Mouse (Mus musculus) stomach, embryonic 14.5 days (tissue): ENCODE results near the gene Cracr2a. TPM values are rescaled to one million over a fixed set of nuclear protein-coding genes. Genes with fewer than 3 reads are reported as not detected.

Experiments used
- ATAC-seq: fragments of 200-750 bp; cut with Nextera tagmentation; 2 replicates; pipeline ENCODE4 v1.8.0; 2017; ENCODE audit warnings: low read depth, moderate TSS enrichment; ENCODE audit not compliant: insufficient number of reproducible peaks, insufficient read depth, low FRiP score
- H3K27ac ChIP-seq: fragments of 300-500 bp; sonication (generic); 2 replicates; pipeline ENCODE4 v1.5.1; 2014; ENCODE audit warnings: mild to moderate bottlenecking, low read length, moderate library complexity, mixed read lengths
- H3K27me3 ChIP-seq: fragments of 300-500 bp; sonication (generic); 2 replicates; pipeline ENCODE4 v1.6.1; 2014; ENCODE audit warnings: low read length, control low read depth, mixed read lengths; ENCODE audit not compliant: control insufficient read depth, insufficient read depth
- H3K36me3 ChIP-seq: fragments of 300-500 bp; sonication (generic); 2 replicates; pipeline ENCODE4 v1.6.1; 2014; ENCODE audit warnings: mild to moderate bottlenecking, control low read depth, low read length, moderate library complexity, mixed read lengths; ENCODE audit not compliant: control insufficient read depth, insufficient read depth
- H3K4me1 ChIP-seq: fragments of 300-500 bp; sonication (generic); 2 replicates; pipeline ENCODE4 v1.6.1; 2014; ENCODE audit warnings: low read length, control low read depth, mixed read lengths; ENCODE audit not compliant: control insufficient read depth, insufficient read depth
- H3K4me2 ChIP-seq: fragments of 300-500 bp; sonication (generic); replicated peaks from 2 replicates; pipeline ENCODE4 v1.6.1; 2014; ENCODE audit warnings: low read depth, low read length, control low read depth
- H3K4me3 ChIP-seq: fragments of 300-500 bp; sonication (generic); 2 replicates; pipeline ENCODE4 v1.5.1; 2014; ENCODE audit warnings: low read depth, low read length, control low read depth
- H3K9ac ChIP-seq: fragments of 300-500 bp; sonication (generic); replicated peaks from 2 replicates; pipeline ENCODE4 v1.6.1; 2014; ENCODE audit warnings: low read depth, mild to moderate bottlenecking, control low read depth, low read length, moderate library complexity, mixed read lengths
- H3K9me3 ChIP-seq: fragments of 300-500 bp; sonication (generic); 2 replicates; pipeline ENCODE4 v1.6.1; 2016; ENCODE audit warnings: low read depth, low read length, control low read depth; ENCODE audit not compliant: control insufficient read depth
- WGBS: fragments of 180-500 bp; shearing (Covaris S2); extraction: QIAGEN DNeasy Blood & Tissue Kit; methylation state at CpG from one replicate; pipeline ENCODE4 v1.1.7; 2014; 5-methylcytosine and 5-hydroxymethylcytosine counted together
- polyA plus RNA-seq: library from polyadenylated mRNA; unstranded; fragments of >200 nt; fragmentation: Nextera tagmentation; extraction: Ambion mirVana; gene quantifications from 2 replicates; pipeline ENCODE4 v1.2.1, GENCODE M21; 2014

The Cracr2a gene
- polyA plus RNA-seq, 1 experiment from 2014 or later, result 2.1 TPM

DNA sequence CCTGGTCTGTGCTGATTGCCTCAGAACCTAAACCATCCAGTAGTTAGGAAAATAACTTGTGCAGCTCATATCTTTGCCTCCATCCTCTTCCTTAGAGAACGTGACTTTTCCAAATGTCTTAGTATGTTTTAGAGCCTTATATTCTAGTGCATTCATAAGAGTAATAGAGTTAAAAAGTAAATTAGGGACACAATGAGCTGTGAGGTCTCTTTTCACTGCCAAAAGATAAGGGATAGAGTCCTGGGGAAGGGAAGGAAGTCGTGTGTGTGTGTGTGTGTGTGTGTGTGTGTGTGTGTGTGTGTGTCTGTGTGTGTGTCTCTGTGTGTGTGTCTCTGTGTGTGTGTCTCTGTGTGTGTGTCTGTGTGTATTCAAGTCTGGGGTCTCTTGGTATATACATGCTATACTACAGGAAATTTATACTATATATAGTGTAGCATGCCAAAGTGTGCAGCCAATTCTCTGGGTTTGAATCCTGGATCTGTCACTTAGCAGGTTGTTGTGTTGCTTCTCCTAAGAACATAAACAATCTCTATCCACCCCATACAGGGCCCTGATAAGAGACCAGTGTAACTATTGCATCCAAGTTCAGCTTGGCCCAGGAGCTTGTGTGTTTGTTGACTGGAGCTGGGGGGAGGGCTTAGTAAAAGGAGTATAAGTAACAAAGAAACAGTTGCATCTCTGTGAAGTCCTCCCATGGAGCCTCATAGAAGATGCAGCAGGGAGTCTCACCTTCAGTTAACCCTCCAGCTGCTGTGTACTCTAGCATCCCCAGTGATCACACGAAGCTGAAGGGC, 29.5 kb upstream of the Cracr2a start:
- ATAC-seq, result no peak
- H3K27ac ChIP-seq, result no peak overlapping the region

DNA sequence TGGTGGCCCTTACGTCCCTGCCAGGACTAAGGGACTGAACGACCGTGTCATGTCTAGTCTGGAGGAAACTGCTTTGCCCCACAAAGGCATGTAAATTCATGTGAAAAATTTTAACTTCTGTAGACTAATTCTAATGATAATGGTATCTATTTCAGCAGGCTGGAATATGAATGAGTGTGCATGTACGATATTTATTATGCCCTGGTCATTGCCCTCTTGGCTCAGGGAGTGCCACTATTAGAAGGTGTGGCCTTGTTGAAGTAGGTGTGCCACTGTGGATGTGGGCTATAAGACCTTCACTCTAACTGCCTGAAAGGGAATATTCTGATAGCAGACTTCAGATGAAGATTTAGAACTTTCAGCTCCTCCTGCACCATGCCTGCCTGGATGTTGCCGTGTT, 28.8 kb upstream of the Cracr2a start:
- Histone ChIP-seq H3K4me2 (no peak overlapping the region), H3K9me3 (no peaks in the 10 kb centered on the region), H3K9ac (no peak overlapping the region), H3K27me3 (no peaks in the 10 kb centered on the region), H3K27ac (no peak overlapping the region), H3K36me3 (no peaks in the 10 kb centered on the region), H3K4me3 (no peak overlapping the region), H3K4me1 (no peaks in the 10 kb centered on the region)
- 90% methylated on average over 5 of the region's 5 CpGs for WGBS
- ATAC-seq, result no peak

More for the DNA sequence above, 29.5 kb upstream of the Cracr2a start:
- H3K36me3 ChIP-seq, result no peaks in the 10 kb centered on the region
- H3K9ac ChIP-seq, result no peak overlapping the region
- no peaks in the 10 kb centered on the region for H3K9me3 ChIP-seq
- no peak overlapping the region for H3K4me2 ChIP-seq
- H3K4me1 ChIP-seq, result no peaks in the 10 kb centered on the region
- 55% methylated on average over 3 of the region's 3 CpGs for WGBS
- no peak overlapping the region for H3K4me3 ChIP-seq
- H3K27me3 ChIP-seq, result no peaks in the 10 kb centered on the region

DNA sequence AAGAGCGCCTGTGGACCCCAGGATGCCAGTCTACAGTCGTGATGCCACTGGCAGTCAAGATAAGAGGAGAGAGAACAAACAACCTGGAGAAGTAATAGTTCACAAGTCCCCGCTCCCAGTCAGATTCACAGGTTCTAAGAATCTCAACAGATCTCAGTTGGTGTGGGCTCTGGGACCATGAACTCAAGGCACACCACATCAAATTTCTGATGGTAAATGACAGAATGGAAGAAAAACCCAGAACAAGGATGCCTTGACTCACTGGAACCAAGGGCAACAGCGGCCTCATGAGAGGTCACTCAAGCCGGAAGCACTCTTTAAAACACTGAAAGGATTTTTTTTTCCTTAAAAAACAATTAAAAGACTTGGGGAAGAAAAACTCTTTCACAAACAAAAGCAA, 27.4 kb upstream of the Cracr2a start:
- H3K27me3 ChIP-seq, result no peaks in the 10 kb centered on the region
- no peak overlapping the region for H3K9ac ChIP-seq
- H3K4me2 ChIP-seq, result no peak overlapping the region
- no peak for ATAC-seq
- H3K4me3 ChIP-seq, result no peak overlapping the region
- H3K9me3 ChIP-seq, result no peaks in the 10 kb centered on the region
- H3K36me3 ChIP-seq, result no peaks in the 10 kb centered on the region
- H3K4me1 ChIP-seq, result no peaks in the 10 kb centered on the region
- no peak overlapping the region for H3K27ac ChIP-seq
- WGBS, result 81% methylated on average over 5 of the region's 5 CpGs

DNA sequence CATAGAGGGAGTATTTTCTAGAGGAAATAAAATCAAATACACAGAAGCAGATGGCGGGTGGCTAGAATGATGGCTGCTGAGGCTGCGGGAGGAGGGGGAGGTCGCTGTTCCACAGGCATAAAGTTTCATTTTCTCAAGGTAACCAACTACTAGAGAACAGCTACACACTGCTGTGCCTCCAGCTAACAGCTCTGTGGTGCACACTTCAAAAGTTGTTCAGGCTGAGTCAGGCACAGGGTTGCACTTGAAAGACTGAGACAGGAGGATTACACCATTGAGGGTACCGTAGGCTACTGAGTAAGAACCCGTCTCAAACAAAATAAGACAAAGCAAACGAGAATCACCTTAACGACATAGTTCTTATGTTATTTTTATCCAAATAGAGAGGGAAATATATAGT, 24.1 kb upstream of the Cracr2a start:
- no peak overlapping the region for H3K9ac ChIP-seq
- WGBS, result 74% methylated on average over 7 of the region's 7 CpGs
- ATAC-seq, result no peak
- H3K4me1 ChIP-seq, result no peaks in the 10 kb centered on the region
- H3K9me3 ChIP-seq, result no peaks in the 10 kb centered on the region
- no peak overlapping the region for H3K27ac ChIP-seq
- H3K27me3 ChIP-seq, result no peaks in the 10 kb centered on the region
- no peak overlapping the region for H3K4me3 ChIP-seq
- H3K4me2 ChIP-seq, result no peak overlapping the region
- no peaks in the 10 kb centered on the region for H3K36me3 ChIP-seq

DNA sequence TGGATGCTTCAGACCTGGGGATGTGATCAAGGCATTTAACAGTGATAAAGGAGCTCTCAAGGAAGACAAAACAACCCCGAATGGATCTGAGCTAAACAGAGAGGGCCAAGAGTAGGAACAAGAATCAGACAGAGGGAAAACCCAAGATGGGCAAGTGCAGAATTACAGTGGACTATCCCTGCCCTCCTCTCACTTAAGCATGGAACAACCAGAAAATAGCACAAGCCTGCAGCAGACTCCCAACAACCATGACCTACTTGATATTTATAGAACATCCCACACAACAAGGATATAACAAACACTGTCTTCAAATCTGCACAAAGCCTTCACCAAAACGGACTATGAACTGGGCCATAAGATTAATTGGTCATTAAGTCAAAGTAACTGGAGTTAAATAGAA, 23.0 kb upstream of the Cracr2a start:
- no peak for ATAC-seq
- 71% methylated on average over 2 of the region's 2 CpGs for WGBS
- H3K9me3 ChIP-seq, result no peaks in the 10 kb centered on the region

DNA sequence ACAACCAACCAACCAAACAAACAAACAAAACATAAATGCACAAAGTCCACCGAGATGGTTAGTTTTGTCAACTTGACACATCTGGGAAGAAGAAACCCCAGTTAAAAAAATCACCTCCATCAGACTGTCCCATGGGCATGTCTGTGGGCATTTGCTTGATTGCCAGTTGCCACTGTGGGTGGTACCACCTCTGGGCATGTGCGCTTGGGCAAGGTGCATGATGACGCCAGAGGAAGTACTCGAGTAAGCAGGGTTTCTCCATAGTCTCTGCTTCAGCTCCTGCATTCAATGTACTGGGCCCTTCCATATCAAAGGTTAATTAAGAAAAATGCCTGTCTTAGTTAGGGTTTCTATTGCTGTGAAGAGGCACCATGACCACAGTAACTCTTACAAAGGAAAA, 21.9 kb upstream of the Cracr2a start:
- Histone ChIP-seq H3K4me1 (no peaks in the 10 kb centered on the region), H3K36me3 (no peaks in the 10 kb centered on the region), H3K4me2 (no peak overlapping the region), H3K27ac (no peak overlapping the region), H3K9ac (no peak overlapping the region), H3K4me3 (no peak overlapping the region), H3K9me3 (no peaks in the 10 kb centered on the region), H3K27me3 (no peaks in the 10 kb centered on the region)
- ATAC-seq, result no peak
- 91% methylated on average over 4 of the region's 4 CpGs for WGBS

More for the DNA sequence above, 23.0 kb upstream of the Cracr2a start:
- Histone ChIP-seq H3K4me3 (no peak overlapping the region), H3K4me2 (no peak overlapping the region), H3K36me3 (no peaks in the 10 kb centered on the region), H3K27ac (no peak overlapping the region), H3K27me3 (no peaks in the 10 kb centered on the region), H3K9ac (no peak overlapping the region), H3K4me1 (no peaks in the 10 kb centered on the region)

DNA sequence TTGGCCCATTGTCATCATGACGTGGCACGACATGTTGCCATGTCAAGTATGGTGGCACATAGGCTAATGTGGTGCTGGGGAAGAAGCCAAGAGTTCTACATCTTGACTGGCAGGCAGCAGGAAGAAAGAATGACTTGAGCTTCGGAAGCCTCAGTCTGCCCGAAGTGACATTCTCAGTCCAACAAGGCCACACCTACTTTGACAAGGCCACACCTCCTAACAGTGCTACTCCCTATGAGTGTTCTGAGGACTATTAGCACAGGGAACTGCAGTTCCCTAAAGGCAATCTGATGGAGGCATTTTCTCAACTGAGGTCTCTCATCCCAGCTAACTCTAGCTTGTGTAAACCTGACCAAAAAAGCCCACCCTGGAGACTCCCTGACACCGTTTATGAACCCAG, 21.5 kb upstream of the Cracr2a start:
- no peak overlapping the region for H3K9ac ChIP-seq
- 59% methylated on average over 5 of the region's 5 CpGs for WGBS
- H3K27me3 ChIP-seq, result no peaks in the 10 kb centered on the region
- H3K4me2 ChIP-seq, result no peak overlapping the region
- no peak for ATAC-seq
- H3K9me3 ChIP-seq, result no peaks in the 10 kb centered on the region
- H3K4me3 ChIP-seq, result no peak overlapping the region
- H3K27ac ChIP-seq, result no peak overlapping the region
- H3K36me3 ChIP-seq, result no peaks in the 10 kb centered on the region
- no peaks in the 10 kb centered on the region for H3K4me1 ChIP-seq

DNA sequence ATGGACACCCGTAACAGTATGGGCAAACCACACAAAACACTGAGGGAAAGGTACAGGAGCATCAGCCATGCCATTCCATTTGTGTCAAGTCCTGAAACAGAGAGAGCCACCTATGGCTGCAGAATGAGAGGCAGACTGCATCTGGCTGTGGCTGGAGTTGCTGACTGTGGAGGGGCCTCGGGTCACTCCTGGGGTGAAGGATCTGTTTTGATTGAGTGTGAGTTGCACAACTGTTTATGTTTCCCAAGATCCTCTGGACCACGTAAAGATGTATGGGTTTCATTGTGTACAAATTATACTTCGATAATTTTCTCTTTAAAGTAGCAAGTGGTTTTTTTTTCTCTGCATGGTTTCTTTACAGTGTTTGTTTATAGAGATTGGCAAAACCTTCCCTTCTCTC, 20.6 kb upstream of the Cracr2a start:
- no peaks in the 10 kb centered on the region for H3K9me3 ChIP-seq
- no peaks in the 10 kb centered on the region for H3K36me3 ChIP-seq
- no peak overlapping the region for H3K4me3 ChIP-seq
- H3K4me1 ChIP-seq, result no peaks in the 10 kb centered on the region
- H3K27me3 ChIP-seq, result no peaks in the 10 kb centered on the region
- H3K4me2 ChIP-seq, result no peak overlapping the region
- H3K27ac ChIP-seq, result no peak overlapping the region
- 41% methylated on average over 4 of the region's 4 CpGs for WGBS
- ATAC-seq, result no peak
- no peak overlapping the region for H3K9ac ChIP-seq
